In the genomic region with DNA sequence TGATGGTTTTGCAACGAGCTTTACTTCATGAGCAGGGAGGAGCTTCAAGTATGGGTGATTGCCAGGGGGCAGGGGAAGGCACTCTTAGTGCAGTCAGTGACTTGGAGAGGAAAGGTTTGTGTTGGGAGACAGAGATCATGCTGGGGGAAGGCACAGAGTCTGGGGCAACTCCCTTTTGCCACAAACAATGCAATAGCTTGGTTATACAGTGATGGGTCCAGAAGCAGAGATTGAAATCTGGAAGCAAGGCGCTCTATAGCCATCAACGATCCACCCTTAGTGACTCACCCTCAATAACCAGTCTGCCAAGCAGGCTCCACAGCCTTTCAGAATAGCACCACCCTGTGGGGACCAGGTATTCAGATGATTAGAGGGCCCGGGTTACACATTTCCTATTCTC, we compare ENCODE assay signal across 8 mouse cellular contexts. TPM values are rescaled to one million over a fixed set of nuclear protein-coding genes. Genes with fewer than 3 reads are reported as not detected.
A peak's percentile ranks its signal among the peaks of the same experiment; 100 is the strongest.
DNase-seq lines count a peak whose midpoint lies in the region.

No protein-coding gene starts in this region.

- intact Hi-C loops in heart, postnatal 36 days (cut with DNase I) = no loop called here

- DNase-seq in cerebellum, postnatal 10 days = peak; percentile 26 to 58
- DNase-seq in cerebellum, postnatal 4 days (ENCODE audit: low spot score in 2 of 2) = no peak
- DNase-seq in thymus, postnatal 4 days = peak; percentile 21
- DNase-seq in thymus, postnatal 36 days = no peak
- DNase-seq in heart, postnatal 36 days = peak; percentile 24 to 42
- DNase-seq in skeletal muscle tissue, adult 2 months (ENCODE audit: low read depth, low spot score) = peak; percentile 22
- DNase-seq in layer of hippocampus, postnatal 25 days (ENCODE audit: extremely low spot score in 1 of 2, low spot score in 1 of 2) = no peak
- no peak for DNase-seq in left cerebral cortex, adult 9 months (ENCODE audit: low spot score in 2 of 2)

RNA-seq across cellular contexts. Expression of a gene that starts 11.7 kb away (rescaled TPM):
- 10 to 100 TPM; 33.4 to 34.3 TPM for total RNA-seq in heart, postnatal 36 days (2021)
- total RNA-seq in layer of hippocampus, postnatal 25 days (2021) = 100 to 1,000 TPM; 109 to 114 TPM

Comparison
In these comparisons a context has a peak if more than half of its experiments do, and no peak if none do; other contexts are left out.
1. DNase-seq: peak in cerebellum, postnatal 10 days (2 of 2), thymus, postnatal 4 days (single experiment), heart, postnatal 36 days (2 of 2) and skeletal muscle tissue, adult 2 months (single experiment); none in cerebellum, postnatal 4 days (0 of 2), thymus, postnatal 36 days (0 of 2), layer of hippocampus, postnatal 25 days (0 of 2) and left cerebral cortex, adult 9 months (0 of 2).